Mouse (Mus musculus): ENCODE measurements around the gene Acad12.

GRCm38 (mm10) chr5:121585005-121585404, 33.7 kb downstream of the Acad12 start:
- TF ChIP-seq CTCF (IDR thresholded peaks at IDR 0.05; ENCODE audit: extremely low read depth, insufficient read depth, low read length) (no peak), POLR2A (IDR thresholded peaks at IDR 0.05; ENCODE audit: extremely low read depth, insufficient read depth, low read length) (no peak)

All from cortical plate, adult 2 months (tissue).